Mouse (Mus musculus) cerebellum, adult (tissue): ENCODE data around the gene Rnf187.
"Not testable (repeated sequence)": the region's sequence is repeated elsewhere in the genome, so short reads cannot be mapped to it uniquely, and the experiment has no call there.

Experiments used
- ATAC-seq: cut with Nextera tagmentation; 2 replicates; pipeline ENCODE4 v1.9.2; 2017; ENCODE audit warnings: mild to moderate bottlenecking, moderate library complexity, mixed read lengths; ENCODE audit not compliant: insufficient number of reproducible peaks, low FRiP score, low TSS enrichment

Rnf187 gene

DNA sequence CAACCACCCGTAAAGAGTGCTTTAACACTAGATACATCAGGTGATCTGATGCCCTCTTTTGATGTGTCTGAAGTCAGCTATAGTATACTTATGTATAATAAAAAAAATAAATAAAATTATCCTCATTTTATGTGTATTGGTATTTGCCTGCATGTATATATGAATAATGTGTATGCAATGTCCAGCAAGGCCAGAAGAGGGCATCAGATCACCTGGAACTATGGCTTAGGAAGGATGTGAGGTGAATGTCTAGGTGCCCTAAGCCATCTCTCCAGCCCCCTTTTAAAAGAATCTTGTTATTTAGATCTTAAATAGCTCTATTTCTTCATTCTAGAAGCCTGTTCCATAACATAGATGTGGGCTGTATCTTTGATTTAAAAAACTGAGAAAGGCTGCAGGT, 28.6 kb upstream of the Rnf187 start:
- ATAC-seq, result no peak

DNA sequence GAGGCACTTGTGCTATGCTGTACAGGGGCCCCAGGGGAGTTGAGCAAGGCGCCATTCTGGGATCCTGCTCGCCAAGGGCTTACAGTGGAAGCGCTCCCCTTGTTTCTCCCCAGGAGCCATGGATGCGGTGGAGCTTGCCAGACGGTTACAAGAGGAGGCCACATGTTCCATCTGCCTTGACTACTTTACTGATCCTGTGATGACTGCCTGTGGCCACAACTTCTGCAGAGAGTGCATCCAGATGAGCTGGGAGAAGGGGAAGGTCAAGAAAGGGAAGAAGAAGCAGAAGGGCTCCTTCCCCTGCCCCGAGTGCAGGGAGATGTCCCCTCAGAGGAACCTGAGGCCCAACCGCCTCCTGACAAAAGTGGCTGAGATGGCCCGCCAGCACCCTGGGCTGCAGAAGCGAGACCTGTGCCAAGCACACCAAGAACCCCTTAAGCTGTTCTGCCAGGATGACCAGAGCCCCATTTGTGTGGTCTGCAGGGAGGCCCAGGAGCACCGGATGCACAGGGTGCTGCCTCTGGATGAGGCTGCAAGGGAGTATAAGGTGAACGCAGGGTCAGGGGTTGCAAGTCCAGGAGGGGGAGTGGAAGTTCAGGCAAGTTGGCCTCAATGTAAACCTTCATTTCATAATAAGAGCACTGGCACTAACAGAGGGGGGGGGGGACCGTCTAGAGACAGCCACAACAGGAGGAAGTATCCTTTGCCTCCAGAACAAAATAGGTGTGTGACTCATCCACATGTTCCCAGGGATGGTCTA, 26.5 kb upstream of the Rnf187 start:
- no peak for ATAC-seq

DNA sequence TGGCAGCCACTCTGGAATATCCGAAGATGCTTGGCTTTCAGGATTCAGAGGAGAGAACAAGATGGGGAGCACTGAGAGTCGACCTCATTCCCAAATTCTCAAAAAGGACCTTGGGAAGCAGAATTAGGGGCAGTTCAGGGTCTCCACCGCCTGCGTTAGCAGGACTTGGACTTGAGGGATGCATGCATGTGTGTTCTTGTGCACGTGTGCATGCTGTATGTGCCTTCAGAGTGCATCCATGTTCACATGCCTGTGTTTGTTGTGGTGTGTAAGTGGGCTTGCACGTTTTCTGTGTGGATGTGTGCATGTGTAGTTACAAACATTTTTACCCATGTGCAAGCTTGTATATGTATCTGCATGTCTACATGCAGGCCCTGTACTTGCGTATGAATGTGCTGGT, 25.5 kb upstream of the Rnf187 start:
- no peak for ATAC-seq

DNA sequence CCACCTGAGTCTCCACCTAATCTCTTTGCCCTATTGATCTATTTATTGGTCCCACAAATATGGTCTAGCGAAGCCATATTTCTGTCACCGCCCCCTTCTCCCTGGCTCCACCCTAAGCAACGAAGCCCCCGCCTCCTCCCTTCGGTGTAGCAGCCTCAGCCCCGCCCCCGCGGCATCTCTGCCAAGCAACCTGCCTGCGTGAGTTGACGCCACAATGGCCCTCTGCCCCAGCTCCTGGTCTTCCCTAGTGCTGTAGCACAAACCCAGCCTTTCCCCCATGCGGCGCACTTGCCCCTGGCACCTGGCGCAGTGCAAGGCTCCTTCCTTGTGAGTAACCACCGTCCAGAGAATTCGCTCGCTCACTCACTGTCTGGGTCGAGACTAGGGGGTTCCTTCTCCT, 24.8 kb upstream of the Rnf187 start:
- ATAC-seq, result no peak

DNA sequence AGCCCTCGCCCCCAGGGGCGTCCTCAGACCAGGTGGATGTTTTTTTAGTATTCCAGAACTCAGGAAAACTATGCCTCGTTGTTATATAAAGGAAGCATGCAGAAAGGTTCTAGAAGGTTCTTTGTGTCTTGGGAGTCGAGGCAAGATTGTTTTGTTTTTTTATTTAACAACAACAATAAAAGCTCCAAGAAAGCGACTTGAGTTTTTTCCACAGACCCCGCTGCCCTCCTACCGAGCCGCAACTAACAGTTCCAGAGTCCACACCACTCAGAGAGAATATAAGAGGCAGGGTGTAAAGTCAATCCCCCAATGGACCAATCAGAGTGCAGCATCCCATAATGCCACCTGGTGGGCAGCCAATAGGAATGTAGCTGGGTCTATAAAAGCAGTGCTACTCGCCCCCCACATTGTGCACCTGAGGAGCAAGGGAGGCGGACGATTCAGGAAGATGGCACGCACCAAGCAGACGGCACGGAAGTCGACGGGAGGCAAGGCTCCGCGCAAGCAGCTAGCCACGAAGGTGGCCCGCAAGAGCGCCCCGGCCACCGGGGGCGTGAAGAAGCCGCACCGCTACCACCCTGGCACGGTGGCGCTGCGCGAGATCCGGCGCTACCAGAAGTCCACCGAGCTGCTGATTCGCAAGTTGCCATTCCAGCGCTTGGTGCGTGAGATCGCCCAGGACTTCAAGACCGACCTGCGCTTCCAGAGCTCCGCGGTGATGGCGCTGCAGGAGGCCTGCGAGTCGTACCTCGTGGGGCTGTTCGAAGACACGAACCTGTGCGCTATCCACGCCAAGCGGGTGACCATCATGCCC, 22.9 kb upstream of the Rnf187 start:
- no peak for ATAC-seq

DNA sequence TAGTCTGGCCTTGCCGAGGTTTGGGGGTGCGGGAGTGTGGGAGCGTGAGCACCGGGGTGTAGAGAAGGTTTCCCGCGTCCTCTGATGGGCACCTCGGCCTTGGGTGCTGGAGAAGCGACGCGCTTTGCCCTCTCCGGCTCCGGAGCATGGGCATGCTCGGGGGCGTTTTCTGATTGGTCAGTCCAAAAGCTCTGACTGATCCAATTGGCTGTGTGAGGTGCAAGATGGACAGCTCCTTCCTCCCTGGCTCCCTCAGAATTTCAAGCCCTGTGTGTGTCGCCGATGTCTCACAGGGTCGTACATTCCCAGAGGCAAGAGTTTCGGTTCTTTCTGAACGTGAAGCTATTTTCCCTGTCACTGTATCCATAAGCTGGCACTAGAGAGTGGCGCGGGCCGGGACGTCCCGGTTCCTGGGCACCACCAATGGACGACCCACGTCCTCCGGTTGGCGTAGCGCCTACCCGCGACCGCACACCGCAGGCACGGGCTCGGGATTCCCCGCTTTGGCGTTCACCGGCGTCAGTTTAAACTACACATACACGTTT, 21.3 kb upstream of the Rnf187 start:
- peak; percentile 94 for ATAC-seq

DNA sequence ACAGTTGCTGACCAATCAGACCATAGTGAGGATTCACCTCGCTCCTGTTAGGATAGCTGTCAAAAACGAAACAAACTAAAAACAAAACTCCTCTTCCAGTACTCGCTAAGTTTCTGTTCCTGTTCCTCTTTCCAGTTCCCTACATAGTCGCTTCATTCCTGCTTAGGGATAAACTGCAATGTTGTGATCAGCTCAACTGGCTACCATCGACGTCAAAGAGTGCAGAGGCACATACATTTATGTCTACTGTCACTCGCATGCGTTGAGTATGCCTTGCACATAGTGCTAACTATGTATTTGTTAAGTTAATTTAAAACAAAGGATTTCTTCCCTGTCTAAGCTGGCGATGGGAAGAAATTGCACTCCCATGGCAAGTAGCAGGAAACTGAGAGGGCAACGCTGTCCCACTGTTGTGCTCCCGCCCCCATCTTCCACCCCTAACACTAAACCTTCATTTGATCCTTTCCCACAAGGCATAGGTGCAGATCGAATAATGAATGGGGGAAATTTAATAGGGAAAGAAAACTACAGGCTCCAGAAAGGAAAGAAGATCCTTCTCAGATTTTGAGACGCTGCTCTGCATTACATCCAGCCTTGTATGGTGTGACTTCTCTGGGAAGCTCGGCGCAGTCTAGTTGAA, 20.6 kb upstream of the Rnf187 start:
- ATAC-seq, result no peak

DNA sequence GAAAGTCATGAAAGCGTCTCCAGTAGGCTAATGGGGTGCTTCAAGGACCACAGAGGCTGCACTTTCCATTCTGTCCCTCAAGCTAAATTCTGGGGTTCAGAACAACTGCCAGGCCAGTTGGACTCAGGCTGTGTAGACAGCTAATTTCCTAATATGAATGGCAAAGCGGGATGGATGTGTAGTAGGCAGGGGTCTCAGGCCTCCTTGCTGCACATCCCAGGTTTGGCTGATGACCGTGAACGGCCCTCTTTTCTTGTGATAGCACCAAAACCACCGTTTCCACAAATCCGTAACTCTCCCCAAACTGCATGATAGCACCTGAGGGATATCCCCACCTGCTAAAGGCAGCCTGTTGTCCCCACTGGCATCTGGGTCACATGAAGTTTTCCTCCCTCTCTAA, 19.8 kb upstream of the Rnf187 start:
- ATAC-seq, result no peak

DNA sequence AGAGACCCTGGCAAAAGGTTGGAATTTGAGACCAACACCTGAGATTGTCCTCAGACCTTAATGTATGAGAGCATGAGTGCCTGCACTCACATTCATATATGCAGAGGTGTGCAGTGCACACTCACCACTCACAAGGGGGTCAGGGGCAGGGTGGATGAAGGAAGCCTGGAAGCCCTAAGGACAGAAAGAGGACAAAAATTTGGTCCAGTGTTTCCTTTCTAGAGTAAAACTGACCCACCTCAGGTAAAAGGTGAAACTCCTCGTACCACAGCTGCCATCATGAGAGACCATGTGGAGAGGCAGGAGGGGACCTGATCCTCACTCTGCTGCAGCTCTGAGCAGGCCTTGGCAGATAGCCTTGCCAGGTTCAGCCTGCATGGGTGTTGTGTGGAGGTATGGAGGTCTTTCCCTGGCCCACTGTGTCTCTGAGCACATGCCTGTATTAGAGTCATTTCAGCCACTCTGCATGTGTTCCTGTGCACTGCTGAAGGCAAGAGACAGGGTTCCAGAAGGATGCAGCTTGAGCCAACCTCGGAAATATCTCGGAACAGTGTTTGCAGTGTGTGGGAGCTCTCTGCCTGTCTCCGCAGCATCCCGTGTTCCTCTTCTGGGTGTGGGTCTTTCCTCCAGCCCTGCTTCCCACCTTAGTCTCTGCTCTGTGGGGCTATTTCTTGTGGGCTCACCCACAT, 18.7 kb upstream of the Rnf187 start:
- ATAC-seq, result no peak

DNA sequence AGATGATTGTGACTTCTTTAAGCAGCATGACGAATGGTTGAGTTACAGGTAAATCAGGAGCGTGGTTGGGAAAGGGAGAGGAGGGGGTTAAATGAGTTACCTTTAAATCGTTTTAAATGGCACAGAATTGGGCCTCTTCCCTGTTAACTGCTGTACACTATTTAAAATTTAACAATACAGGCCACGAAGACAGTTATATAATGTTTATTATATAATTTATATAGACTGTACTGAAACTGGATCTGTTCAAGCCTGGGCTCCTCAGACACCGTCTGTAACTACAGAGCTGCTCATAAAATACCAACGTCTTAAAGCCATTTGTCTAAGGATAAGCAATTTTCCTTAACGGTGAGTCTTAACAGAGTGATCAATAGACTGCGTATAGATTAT, 17.1 kb upstream of the Rnf187 start:
- ATAC-seq, result no peak

DNA sequence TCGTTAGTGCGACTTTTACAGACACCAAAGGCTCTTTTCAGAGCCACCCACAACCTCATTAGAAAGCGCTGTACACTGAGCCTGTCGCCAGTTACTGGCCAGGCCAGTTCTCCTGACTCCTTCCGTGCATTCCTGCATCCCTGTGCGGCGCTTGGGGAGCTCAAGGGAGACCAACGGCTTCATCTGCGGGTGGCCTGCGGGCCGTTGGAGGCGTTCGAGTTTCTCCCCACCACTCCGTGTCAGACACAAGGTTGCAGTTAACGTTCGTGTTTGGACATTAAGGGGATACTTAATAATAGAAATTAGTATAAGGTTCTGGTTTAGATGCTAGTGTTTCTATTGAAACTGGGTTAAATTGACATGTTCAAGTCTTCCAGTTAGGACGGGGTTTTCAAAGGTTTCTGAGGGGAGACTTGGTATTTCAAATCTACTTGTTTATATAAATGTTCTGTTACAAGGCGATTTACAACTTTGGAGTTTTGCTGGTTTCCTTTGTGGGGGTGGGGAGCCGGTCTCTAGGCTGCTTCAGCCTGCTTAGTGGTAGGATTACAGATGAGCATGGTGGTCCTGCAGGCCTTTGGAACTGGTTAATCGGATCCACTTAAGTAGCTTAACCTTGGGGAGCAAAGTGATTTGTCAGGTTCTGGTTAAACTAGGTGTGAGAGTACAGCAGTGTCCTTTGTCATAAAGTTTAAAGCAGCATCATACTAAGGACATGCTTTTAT, 16.6 kb upstream of the Rnf187 start:
- peak; percentile 12; the same call in 1 of the 2 replicates for ATAC-seq

DNA sequence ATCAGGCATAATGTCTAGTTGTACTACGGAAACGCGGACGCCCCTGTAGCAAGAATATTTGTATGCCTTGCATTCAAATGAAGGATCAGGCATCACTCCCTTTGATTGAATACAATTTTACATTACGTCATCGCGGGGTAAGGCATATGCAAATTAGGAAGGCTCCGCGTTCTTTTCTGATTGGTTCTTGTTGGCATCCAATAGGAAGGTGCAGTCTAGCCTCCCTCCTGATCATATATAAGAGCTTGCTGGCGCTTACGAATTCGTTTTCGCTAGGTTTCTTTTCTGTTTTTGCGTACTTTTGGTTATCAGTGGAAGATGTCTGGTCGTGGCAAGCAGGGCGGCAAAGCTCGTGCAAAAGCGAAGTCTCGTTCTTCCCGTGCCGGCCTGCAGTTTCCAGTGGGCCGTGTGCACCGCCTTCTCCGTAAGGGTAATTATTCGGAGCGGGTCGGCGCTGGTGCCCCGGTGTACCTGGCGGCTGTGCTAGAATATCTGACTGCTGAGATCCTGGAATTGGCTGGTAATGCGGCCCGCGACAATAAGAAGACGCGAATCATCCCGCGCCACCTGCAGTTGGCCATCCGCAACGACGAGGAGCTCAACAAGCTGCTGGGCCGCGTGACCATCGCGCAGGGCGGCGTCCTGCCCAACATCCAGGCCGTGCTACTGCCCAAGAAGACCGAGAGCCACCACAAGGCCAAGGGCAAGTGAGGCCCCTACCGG, 15.9 kb upstream of the Rnf187 start, which contains the start of the genes Hist3h2a and Trim17:
TSS of gene Hist3h2a (plus strand) at position 266 of the 723 bp plus-strand sequence.
TSS of gene Trim17 (plus strand) at position 266 of the 723 bp plus-strand sequence.
- ATAC-seq, result peak; percentile 84

DNA sequence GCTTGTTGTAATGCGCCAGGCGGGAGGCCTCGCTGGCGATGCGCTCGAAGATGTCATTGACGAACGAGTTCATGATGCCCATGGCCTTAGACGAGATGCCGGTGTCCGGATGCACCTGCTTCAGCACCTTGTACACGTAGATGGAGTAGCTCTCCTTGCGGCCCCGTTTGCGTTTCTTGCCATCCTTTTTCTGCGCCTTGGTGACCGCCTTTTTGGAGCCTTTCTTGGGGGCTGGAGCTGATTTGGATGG, 15.4 kb upstream of the Rnf187 start:
- ATAC-seq, result not testable (repeated sequence)

DNA sequence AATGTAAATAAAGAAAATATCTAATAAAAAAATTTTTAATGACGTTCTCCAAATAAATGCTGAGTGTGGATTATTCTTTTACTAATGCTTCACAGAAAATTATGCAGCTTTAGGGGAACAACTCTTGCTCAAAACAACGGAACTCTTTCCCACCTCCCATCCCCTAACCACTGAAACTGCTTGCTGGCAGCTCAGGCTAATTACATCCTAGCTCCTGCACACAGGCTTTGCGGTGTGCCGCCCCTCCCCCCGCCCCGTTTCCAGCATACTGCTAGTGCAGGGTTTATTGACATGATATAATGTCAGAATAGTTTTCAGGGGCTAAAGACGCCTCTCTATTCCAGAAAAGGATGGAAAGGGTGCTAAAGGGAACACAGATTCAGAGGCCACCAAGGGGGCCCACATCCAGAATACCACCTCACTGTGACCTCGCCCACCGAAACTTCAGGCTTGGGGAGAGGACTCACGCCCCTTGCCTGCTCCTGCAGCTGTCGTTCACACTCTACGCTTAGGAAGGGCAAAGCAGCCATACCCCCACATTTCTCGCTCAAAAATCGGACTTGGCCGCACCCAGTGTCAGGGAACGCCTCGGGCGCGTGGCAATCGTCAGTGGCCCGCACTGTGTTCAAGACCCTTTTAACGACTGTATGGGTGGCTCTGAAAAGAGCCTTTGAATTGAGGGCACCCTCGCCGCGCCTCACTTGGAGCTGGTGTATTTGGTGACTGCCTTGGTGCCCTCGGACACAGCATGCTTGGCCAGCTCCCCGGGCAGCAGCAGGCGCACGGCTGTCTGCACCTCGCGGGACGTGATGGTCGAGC, 14.8 kb upstream of the Rnf187 start:
- no peak for ATAC-seq

DNA sequence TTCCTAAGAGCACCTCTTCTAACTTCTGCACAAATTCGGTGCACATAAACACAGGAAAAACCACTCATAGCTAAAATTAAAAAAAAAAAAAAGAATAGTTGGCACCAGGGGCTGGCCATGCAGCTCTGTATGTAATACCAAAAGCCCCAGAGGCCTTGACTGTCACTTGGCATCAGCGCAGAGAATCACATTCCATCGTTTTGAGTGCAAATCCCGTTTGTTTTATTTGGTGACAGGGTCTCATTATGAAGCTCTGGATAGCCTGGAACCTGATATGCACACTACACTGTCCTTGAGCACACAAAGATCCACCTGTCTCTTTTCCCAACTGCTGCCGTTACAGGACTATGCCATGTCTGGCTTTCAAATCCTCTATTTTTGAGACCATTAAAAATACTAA, 12.5 kb upstream of the Rnf187 start:
- ATAC-seq, result no peak

DNA sequence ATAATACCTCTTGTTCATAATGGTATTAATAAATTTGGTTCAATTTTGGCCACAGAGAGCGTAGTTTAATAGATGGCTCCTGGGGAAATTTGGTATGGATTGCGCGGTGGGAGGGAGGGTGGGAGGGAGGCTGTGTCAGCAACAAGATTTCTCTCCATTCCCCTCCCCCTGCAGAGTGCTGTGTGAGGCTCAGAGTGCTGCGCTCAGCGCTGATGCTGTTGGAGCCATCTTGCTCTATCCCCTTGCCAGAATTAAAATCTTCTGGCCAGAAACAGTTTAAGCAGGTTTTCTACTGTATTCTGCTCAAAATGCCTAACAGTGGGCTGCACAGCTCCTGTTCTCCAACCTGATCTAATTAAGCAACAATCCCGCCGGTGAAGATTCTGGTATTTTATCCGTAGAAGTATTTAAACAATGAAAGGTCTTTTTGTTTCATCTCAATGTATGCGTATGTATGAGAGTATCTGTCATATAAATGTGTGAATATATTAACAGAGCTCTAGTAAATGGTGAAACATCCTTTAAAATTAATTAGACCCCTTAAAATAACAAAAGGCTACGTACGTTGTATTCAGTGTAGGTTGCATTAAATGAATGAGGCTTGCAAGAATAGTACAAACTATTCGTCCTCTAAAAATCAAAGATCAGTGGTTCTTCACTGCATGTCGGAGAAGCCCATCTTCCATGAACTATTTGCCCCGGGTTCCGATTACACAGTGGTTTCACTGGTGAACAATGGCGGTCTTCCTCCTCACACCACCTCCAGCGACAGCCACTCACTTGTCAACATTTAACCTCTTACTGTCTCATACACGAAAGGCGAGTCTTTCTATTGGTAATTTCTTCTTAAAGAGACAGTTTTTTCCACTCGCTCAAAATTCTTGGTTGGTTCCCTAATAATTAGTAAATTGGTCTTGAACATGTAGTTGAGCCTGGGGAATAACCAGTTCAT, 11.0 kb upstream of the Rnf187 start:
- no peak for ATAC-seq
